Mouse (Mus musculus) liver, postnatal 0 days (tissue): ENCODE measurements around the gene Nisch.

ENCODE experiments used
- CTCF ChIP-seq: sonication (generic); IDR thresholded peaks from 2 replicates; pipeline ENCODE4 v1.5.1; 2016; ENCODE audit warnings: antibody characterized with exemption, low read depth
- EP300 ChIP-seq: IDR thresholded peaks from 2 replicates; pipeline ENCODE4 v1.6.1; 2016; ENCODE audit warnings: antibody characterized with exemption, low read depth, mild to moderate bottlenecking

DNA sequence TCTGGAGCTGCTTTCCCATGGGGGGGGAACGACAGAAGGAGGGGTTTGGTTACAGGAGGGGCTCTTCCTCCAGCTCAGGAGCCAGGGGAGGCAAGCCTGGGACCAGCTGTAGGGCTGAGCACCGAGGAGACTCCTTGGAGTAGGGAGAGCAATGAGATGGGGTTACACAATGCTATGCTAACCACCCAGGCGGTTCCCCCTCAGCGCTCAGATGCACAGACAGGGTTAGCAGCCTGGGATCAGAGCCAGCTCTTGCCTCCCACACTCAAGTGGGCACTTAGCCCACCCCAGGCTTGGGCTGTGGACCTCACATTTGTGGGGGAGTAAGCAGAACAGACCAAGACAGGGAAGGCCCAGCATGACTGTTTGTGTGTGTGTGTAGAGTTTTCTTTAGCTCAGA lies 10.2 kb upstream of the Nisch start:
- TF ChIP-seq CTCF (no peak), EP300 (no peak)
